Mouse (Mus musculus): ENCODE results near the gene Bnipl.
A peak's percentile ranks its signal among the peaks of the same experiment; 100 is the strongest.

DNA sequence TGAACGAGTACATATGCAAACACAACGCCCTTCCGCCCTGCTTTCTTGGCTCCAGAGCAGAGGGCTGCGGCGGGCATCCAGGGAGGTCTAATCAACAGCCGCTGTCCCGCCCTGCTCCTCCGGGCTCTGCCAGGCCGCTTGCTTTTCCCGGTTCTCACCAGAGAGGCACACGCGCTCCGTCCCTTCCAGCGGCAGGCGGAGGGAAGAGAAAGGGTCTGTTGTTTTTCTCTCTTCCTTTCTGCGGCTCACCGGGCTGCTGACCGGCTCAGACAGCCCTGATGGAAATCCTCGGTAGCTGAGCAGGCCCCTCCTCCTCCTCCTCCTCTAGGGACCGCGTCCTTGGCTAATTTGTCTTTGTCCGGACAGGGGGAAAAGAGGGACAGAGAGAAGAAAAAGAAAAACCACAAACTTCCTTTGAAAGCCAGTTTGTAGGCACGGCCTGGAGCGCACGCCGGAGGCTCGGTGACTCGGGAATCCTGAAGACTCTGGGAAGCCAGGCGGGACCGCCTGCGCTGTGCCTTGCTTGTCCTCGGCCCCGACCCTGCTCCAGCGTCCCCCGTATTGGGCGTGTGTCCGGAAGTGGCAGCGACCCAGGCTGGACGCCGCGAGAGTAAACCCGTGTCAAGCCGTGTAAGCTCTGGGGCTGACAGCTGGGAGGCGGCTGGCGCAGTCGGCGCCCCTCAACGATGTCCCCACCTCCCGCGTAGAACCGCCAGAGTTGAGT lies 32.0 kb upstream of the Bnipl start:
- TF ChIP-seq CTCF (conservative IDR thresholded peaks at IDR 0.05; ENCODE audit: insufficient read depth, insufficient read length, low read depth, low read length), result peak; percentile 36
- peak; percentile 66 for TF ChIP-seq POLR2A (IDR thresholded peaks at IDR 0.05; ENCODE audit: low read depth, low read length)

All from kidney, adult 2 months (tissue).